Mouse (Mus musculus) MEL (cell line): ENCODE data around the gene Wdr59.

Experiments used
- KAT2A ChIP-seq: conservative IDR thresholded peaks from 2 replicates; pipeline ENCODE4 v1.6.1; 2012; ENCODE audit warnings: low read depth, low read length, improper control_type of control experiment, inconsistent platforms
- MAX ChIP-seq: IDR thresholded peaks from 2 replicates; pipeline ENCODE4 v1.6.1; 2011; ENCODE audit warnings: low read length, improper control_type of control experiment
- POLR2AphosphoS2 ChIP-seq: IDR thresholded peaks from 2 replicates; pipeline ENCODE4 v1.6.1; 2011; ENCODE audit warnings: low read length, improper control_type of control experiment
- SMC3 ChIP-seq: IDR thresholded peaks from 2 replicates; pipeline ENCODE4 v1.6.1; 2011; ENCODE audit warnings: low read depth, low read length, improper control_type of control experiment

- TF ChIP-seq SMC3 (no peak), POLR2AphosphoS2 (no peak), MAX (no peak), KAT2A (no peak)
Measured at GRCm38 (mm10) chr8:111424181-111424580, 97.7 kb downstream of the Wdr59 start.
